Mouse (Mus musculus) hindbrain, embryonic 14.5 days (tissue): Measurements from ENCODE around the gene Hist1h2ba. TPM values are rescaled to one million over a fixed set of nuclear protein-coding genes. Genes with fewer than 3 reads are reported as not detected.

Experiments used
- ATAC-seq: fragments of 200-750 bp; cut with Nextera tagmentation; 2 replicates; pipeline ENCODE4 v1.8.0; 2017; ENCODE audit warnings: moderate number of reproducible peaks, mild to moderate bottlenecking, moderate TSS enrichment, moderate library complexity; ENCODE audit not compliant: low FRiP score
- DNase-seq: peaks from one replicate; pipeline ENCODE4 v3.0.0-alpha.2; 2015; ENCODE audit warnings: low spot score
- H3K27ac ChIP-seq: fragments of 300-500 bp; sonication (generic); 2 replicates; pipeline ENCODE4 v1.5.1; 2014; ENCODE audit warnings: mild to moderate bottlenecking, moderate library complexity
- H3K27me3 ChIP-seq: fragments of 300-500 bp; sonication (generic); 2 replicates; pipeline ENCODE4 v1.6.1; 2014; ENCODE audit warnings: mild to moderate bottlenecking, low read length, mixed read lengths; ENCODE audit not compliant: control insufficient read depth, insufficient read depth
- H3K36me3 ChIP-seq: fragments of 300-500 bp; sonication (generic); replicated peaks from 2 replicates; pipeline ENCODE4 v1.6.1; 2014; ENCODE audit not compliant: control insufficient read depth, insufficient read depth
- H3K4me1 ChIP-seq: fragments of 300-500 bp; sonication (generic); replicated peaks from 2 replicates; pipeline ENCODE4 v1.6.1; 2014; ENCODE audit warnings: antibody characterized with exemption, low read length, mixed read lengths; ENCODE audit not compliant: control insufficient read depth, insufficient read depth
- H3K4me2 ChIP-seq: fragments of 300-500 bp; sonication (generic); replicated peaks from 2 replicates; pipeline ENCODE4 v1.6.1; 2014; ENCODE audit warnings: mild to moderate bottlenecking, moderate library complexity
- H3K4me3 ChIP-seq: fragments of 300-500 bp; sonication (generic); replicated peaks from 2 replicates; pipeline ENCODE4 v1.5.1; 2014; ENCODE audit warnings: mild to moderate bottlenecking, low read length
- H3K9ac ChIP-seq: fragments of 300-500 bp; sonication (generic); 2 replicates; pipeline ENCODE4 v1.6.1; 2014
- H3K9me3 ChIP-seq: fragments of 300-500 bp; sonication (generic); 2 replicates; pipeline ENCODE4 v1.6.1; 2016; ENCODE audit warnings: low read length; ENCODE audit not compliant: control insufficient read depth
- WGBS: fragments of 180-500 bp; shearing (Covaris S2); extraction: QIAGEN DNeasy Blood & Tissue Kit; methylation state at CpG from one replicate; pipeline ENCODE4 v1.1.7; 2014; 5-methylcytosine and 5-hydroxymethylcytosine counted together
- polyA plus RNA-seq: library from polyadenylated mRNA; unstranded; fragments of >200 nt; fragmentation: Nextera tagmentation; extraction: Ambion mirVana; gene quantifications from 2 replicates; pipeline ENCODE4 v1.2.1, GENCODE M21; 2014

Hist1h2ba gene
- polyA plus RNA-seq, result not detected in 2 replicates

GRCm38 (mm10) chr13:23933421-23934210, at the start of gene Hist1h2ba:
TSS of gene Hist1h2ba (minus strand) at chr13:23934156.
- no peak for ATAC-seq
- 96% methylated on average over 35 of the region's 39 CpGs for WGBS

GRCm38 (mm10) chr13:23972271-23972670, 38.3 kb upstream of the Hist1h2ba start:
- Histone ChIP-seq H3K27me3 (no peaks in the 10 kb centered on the region), H3K9me3 (no peaks in the 10 kb centered on the region), H3K36me3 (no peaks in the 10 kb centered on the region), H3K9ac (no peak overlapping the region), H3K4me3 (no peak overlapping the region), H3K4me1 (no peaks in the 10 kb centered on the region), H3K27ac (no peak overlapping the region), H3K4me2 (no peak overlapping the region)
- DNase-seq (no peak), ATAC-seq (no peak)
- 70% methylated on average over 5 of the region's 5 CpGs for WGBS

More at GRCm38 (mm10) chr13:23933421-23934210, at the start of gene Hist1h2ba:
- Histone ChIP-seq H3K27ac (no peak within 1 kb of the TSS), H3K4me2 (no peak within 1 kb of the TSS), H3K36me3 (no peaks in the 10 kb centered on the region), H3K4me3 (no peak within 1 kb of the TSS), H3K27me3 (no peaks in the 10 kb centered on the region), H3K4me1 (no peaks in the 10 kb centered on the region), H3K9me3 (no peaks in the 10 kb centered on the region), H3K9ac (no peak within 1 kb of the TSS)
- DNase-seq, result no peak

- Histone ChIP-seq H3K9ac (no peak overlapping the region), H3K4me1 (no peaks in the 10 kb centered on the region), H3K4me2 (no peak overlapping the region), H3K27me3 (no peaks in the 10 kb centered on the region), H3K9me3 (no peaks in the 10 kb centered on the region), H3K27ac (no peak overlapping the region), H3K4me3 (no peak overlapping the region), H3K36me3 (no peaks in the 10 kb centered on the region)
- WGBS, result 54% methylated on average over 2 of the region's 2 CpGs
- ATAC-seq (no peak), DNase-seq (no peak)
Measured at GRCm38 (mm10) chr13:23971870-23972269, 37.9 kb upstream of the Hist1h2ba start.

- Histone ChIP-seq H3K4me2 (no peak overlapping the region), H3K9me3 (no peaks in the 10 kb centered on the region), H3K36me3 (no peaks in the 10 kb centered on the region), H3K4me1 (no peaks in the 10 kb centered on the region), H3K27ac (no peak overlapping the region), H3K27me3 (no peaks in the 10 kb centered on the region), H3K9ac (no peak overlapping the region), H3K4me3 (no peak overlapping the region)
- DNase-seq, result no peak
- ATAC-seq, result no peak
- WGBS, result 91% methylated on average over 2 of the region's 2 CpGs
Measured at GRCm38 (mm10) chr13:23964909-23965308, 31.0 kb upstream of the Hist1h2ba start.

GRCm38 (mm10) chr13:23959776-23960175, 25.8 kb upstream of the Hist1h2ba start:
- 21% methylated on average over 2 of the region's 2 CpGs for WGBS
- ATAC-seq (no peak), DNase-seq (no peak)
- no peaks in the 10 kb centered on the region for H3K9me3 ChIP-seq
- no peaks in the 10 kb centered on the region for H3K27me3 ChIP-seq
- no peak overlapping the region for H3K27ac ChIP-seq
- no peak overlapping the region for H3K4me3 ChIP-seq
- H3K4me1 ChIP-seq, result no peaks in the 10 kb centered on the region; the same call in 1 of the 2 replicates
- H3K4me2 ChIP-seq, result no peak overlapping the region
- no peaks in the 10 kb centered on the region for H3K36me3 ChIP-seq
- H3K9ac ChIP-seq, result no peak overlapping the region

- no peaks in the 10 kb centered on the region for H3K27me3 ChIP-seq
- WGBS, result 79% methylated on average over 3 of the region's 3 CpGs
- no peak overlapping the region for H3K27ac ChIP-seq
- no peaks in the 10 kb centered on the region for H3K36me3 ChIP-seq
- no peak overlapping the region for H3K9ac ChIP-seq
- DNase-seq (no peak), ATAC-seq (no peak)
- H3K9me3 ChIP-seq, result no peaks in the 10 kb centered on the region
- peaks cover 7% of the 10 kb centered on the region; the same call in 1 of the 2 replicates for H3K4me1 ChIP-seq
- no peak overlapping the region for H3K4me2 ChIP-seq
- no peak overlapping the region for H3K4me3 ChIP-seq
Measured at GRCm38 (mm10) chr13:23950928-23951327, 17.0 kb upstream of the Hist1h2ba start.

- no peaks in the 10 kb centered on the region for H3K36me3 ChIP-seq
- peak; percentile 84 for ATAC-seq
- H3K9me3 ChIP-seq, result no peaks in the 10 kb centered on the region
- peak; percentile 70 for DNase-seq
- H3K27me3 ChIP-seq, result no peaks in the 10 kb centered on the region
- H3K4me1 ChIP-seq, result peaks cover 7% of the 10 kb centered on the region; the same call in 1 of the 2 replicates
- WGBS, result 28% methylated on average over 14 of the region's 14 CpGs
- no peak overlapping the region for H3K4me3 ChIP-seq
- H3K4me2 ChIP-seq, result peak overlapping the region; percentile 13; the same call in 1 of the 2 replicates
- peak overlapping the region; percentile 61 for H3K27ac ChIP-seq
- H3K9ac ChIP-seq, result no peak overlapping the region
Measured at GRCm38 (mm10) chr13:23949484-23950246, 15.7 kb upstream of the Hist1h2ba start.

- Histone ChIP-seq H3K36me3 (no peaks in the 10 kb centered on the region), H3K9ac (no peak overlapping the region), H3K4me1 (peaks cover 7% of the 10 kb centered on the region; the same call in 1 of the 2 replicates), H3K4me3 (no peak overlapping the region), H3K9me3 (no peaks in the 10 kb centered on the region), H3K27ac (no peak overlapping the region), H3K27me3 (no peaks in the 10 kb centered on the region), H3K4me2 (no peak overlapping the region)
- 23% methylated on average over 2 of the region's 2 CpGs for WGBS
- ATAC-seq (no peak), DNase-seq (no peak)
Measured at GRCm38 (mm10) chr13:23946254-23946653, 12.3 kb upstream of the Hist1h2ba start.

GRCm38 (mm10) chr13:23942861-23943260, 8.9 kb upstream of the Hist1h2ba start:
- DNase-seq (no peak), ATAC-seq (no peak)

More at GRCm38 (mm10) chr13:23942861-23943260, 8.9 kb upstream of the Hist1h2ba start:
- Histone ChIP-seq H3K9ac (no peak overlapping the region), H3K4me3 (no peak overlapping the region), H3K4me2 (no peak overlapping the region), H3K27ac (no peak overlapping the region), H3K9me3 (no peaks in the 10 kb centered on the region), H3K36me3 (no peaks in the 10 kb centered on the region), H3K27me3 (no peaks in the 10 kb centered on the region), H3K4me1 (no peaks in the 10 kb centered on the region)
- WGBS, result 55% methylated on average over 2 of the region's 2 CpGs
